Mouse (Mus musculus) mature B cell (primary cell): ENCODE measurements around the gene Mgat3.

Experiments used
- in situ Hi-C: fragments of 300-500 bp; cut with MboI; formaldehyde crosslinking; loops from 2 replicates; pipeline ENCODE4 v1.14.3; 2019

Mgat3 gene

GRCm38 (mm10) chr15:80173001-80173771 is at the start of gene Mgat3:
Gene Mgat3, plus strand, starts transcription at chr15:80173721.
- in situ Hi-C loops: no loop called here

- in situ Hi-C loops: no loop called here
Observed at GRCm38 (mm10) chr15:80124651-80125050, 48.9 kb upstream of the Mgat3 start.

- in situ Hi-C loops: no loop called here
Observed at GRCm38 (mm10) chr15:80127191-80127590, 46.3 kb upstream of the Mgat3 start.

GRCm38 (mm10) chr15:80129982-80130381 is 43.5 kb upstream of the Mgat3 start:
- in situ Hi-C loops: no loop called here

- in situ Hi-C loops: no loop called here
Observed at GRCm38 (mm10) chr15:80130689-80131088, 42.8 kb upstream of the Mgat3 start.

- in situ Hi-C loops: no loop called here
Observed at GRCm38 (mm10) chr15:80131421-80131820, 42.1 kb upstream of the Mgat3 start.

GRCm38 (mm10) chr15:80132452-80132851 is 41.1 kb upstream of the Mgat3 start:
- in situ Hi-C loops: no loop called here

GRCm38 (mm10) chr15:80132993-80133586 is 40.4 kb upstream of the Mgat3 start, which contains the start of gene Tab1:
Gene Tab1, plus strand, starts transcription at chr15:80133127.
- in situ Hi-C loops: no loop called here

GRCm38 (mm10) chr15:80133682-80134449 is 39.7 kb upstream of the Mgat3 start:
- in situ Hi-C loops: no loop called here

GRCm38 (mm10) chr15:80134450-80134847 is 39.1 kb upstream of the Mgat3 start:
- in situ Hi-C loops: no loop called here

- in situ Hi-C loops: no loop called here
Observed at GRCm38 (mm10) chr15:80135499-80135898, 38.0 kb upstream of the Mgat3 start.

- in situ Hi-C loops: no loop called here
Observed at GRCm38 (mm10) chr15:80136645-80137044, 36.9 kb upstream of the Mgat3 start.

- in situ Hi-C loops: no loop called here
Observed at GRCm38 (mm10) chr15:80137945-80138791, 35.4 kb upstream of the Mgat3 start.

GRCm38 (mm10) chr15:80140302-80140701 is 33.2 kb upstream of the Mgat3 start:
- in situ Hi-C loops: no loop called here

- in situ Hi-C loops: no loop called here
Observed at GRCm38 (mm10) chr15:80140878-80141277, 32.6 kb upstream of the Mgat3 start.

- in situ Hi-C loops: no loop called here
Observed at GRCm38 (mm10) chr15:80142130-80142529, 31.4 kb upstream of the Mgat3 start.

- in situ Hi-C loops: no loop called here
Observed at GRCm38 (mm10) chr15:80143760-80144159, 29.8 kb upstream of the Mgat3 start.

GRCm38 (mm10) chr15:80145397-80145796 is 28.1 kb upstream of the Mgat3 start:
- in situ Hi-C loops: no loop called here

GRCm38 (mm10) chr15:80146153-80146552 is 27.4 kb upstream of the Mgat3 start:
- in situ Hi-C loops: no loop called here

- in situ Hi-C loops: no loop called here
Observed at GRCm38 (mm10) chr15:80147090-80147489, 26.4 kb upstream of the Mgat3 start.

GRCm38 (mm10) chr15:80147511-80147910 is 26.0 kb upstream of the Mgat3 start:
- in situ Hi-C loops: no loop called here

- in situ Hi-C loops: no loop called here
Observed at GRCm38 (mm10) chr15:80148565-80148964, 25.0 kb upstream of the Mgat3 start.
